Mouse (Mus musculus): ENCODE results near the gene B3galnt2.

GRCm38 (mm10) chr13:14038911-14039291, 84.6 kb downstream of the B3galnt2 start:
- TF ChIP-seq CTCF (IDR thresholded peaks at IDR 0.05; ENCODE audit: low read depth) (no peak), EP300 (IDR thresholded peaks at IDR 0.05; ENCODE audit: low read depth) (no peak)
